Mouse (Mus musculus): ENCODE results near the gene Ubac2. TPM values are rescaled to one million over a fixed set of nuclear protein-coding genes. Genes with fewer than 3 reads are reported as not detected.

The Ubac2 gene
- total RNA-seq, 1 experiment from 2014 or later: 33.3 TPM

DNA sequence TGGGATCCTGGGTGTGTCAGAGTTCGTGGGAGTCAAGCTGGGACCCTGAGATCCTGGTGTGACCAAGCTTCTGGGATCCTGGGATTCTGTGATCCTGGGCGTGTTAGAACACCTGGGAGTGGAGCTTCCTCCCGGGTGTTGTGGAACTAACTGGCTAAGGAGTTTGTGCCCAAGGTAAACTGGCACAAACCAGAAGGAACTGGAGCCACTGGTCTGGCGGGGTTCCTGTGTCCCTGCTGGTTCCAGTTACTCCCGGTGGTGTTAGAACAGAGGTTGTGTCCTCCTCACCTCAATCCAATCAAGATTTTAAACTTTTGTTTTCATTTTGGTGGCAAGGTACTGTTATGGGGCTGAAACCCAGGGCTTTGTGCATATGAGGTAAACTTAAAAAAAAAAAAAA lies 67.7 kb downstream of the Ubac2 start:
- ATAC-seq (replicated peaks; ENCODE audit: low read depth, poor library complexity, severe bottlenecking): no peak

DNA sequence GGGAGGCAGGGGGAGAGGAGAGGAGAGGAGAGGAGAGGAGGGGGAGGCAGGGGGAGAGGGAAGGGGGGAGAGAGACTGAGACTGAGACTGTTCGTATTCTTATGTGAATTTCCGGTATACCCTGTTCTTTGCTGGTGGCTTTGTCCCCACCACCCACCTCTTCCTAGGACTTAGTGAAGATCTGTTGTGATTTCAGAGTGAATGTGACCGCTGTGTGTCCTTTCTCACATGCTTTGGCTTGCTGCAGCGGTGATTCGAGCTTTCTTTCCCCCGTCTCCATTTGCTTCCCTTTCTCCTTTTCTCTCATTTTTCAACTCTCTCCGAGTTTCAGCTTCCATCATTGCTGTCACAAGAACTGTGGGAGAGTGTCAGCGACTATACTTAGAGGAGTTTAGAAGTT lies 68.3 kb downstream of the Ubac2 start:
- no peak for ATAC-seq (replicated peaks; ENCODE audit: low read depth, poor library complexity, severe bottlenecking)

DNA sequence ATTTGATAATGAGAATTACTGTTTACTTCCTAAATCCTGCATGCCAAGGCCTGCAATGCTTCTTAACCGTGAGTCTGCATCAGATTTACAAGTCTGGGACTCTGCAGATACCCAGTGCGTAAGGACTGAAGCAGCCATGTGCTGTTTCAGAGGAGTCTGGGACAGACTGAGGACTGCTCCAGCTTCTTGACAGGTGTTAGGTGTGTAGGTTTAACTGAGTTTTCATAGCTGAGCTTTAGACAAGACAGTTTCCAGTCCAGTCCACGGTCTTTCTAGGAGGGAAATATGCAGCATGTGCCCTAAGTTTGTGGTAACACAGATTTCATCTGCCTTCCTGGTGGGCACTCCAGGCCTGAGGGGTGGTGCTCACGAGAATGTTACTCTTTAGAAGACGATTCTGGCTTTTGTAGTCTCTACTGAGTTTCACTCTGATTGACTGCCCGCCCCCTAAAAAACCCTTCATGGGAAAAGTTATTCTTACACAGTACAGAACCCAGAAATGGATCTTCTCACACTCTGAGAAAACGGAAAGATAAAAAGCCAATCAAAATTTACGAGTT lies 68.9 kb downstream of the Ubac2 start:
- no peak for ATAC-seq (replicated peaks; ENCODE audit: low read depth, poor library complexity, severe bottlenecking)

DNA sequence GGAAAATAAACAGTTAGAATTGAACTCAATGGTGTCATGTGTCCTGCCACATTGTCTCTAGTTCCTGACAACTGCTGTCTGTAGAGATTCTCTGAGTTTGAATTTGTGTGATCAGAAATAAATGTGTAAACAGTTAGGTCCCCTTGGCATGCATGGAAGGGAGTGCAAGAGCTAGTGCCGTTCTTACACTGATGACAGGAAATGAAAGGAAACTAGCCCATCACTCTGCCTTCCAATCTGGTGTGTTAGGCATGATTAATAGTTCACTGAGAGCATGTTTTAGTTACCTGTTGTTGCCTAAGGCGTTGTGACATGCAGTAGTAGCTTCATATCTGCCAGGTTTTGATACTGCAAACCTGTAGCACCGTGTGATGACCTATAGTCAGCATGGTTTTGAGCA lies 69.5 kb downstream of the Ubac2 start:
- no peak for ATAC-seq (replicated peaks; ENCODE audit: low read depth, poor library complexity, severe bottlenecking)

DNA sequence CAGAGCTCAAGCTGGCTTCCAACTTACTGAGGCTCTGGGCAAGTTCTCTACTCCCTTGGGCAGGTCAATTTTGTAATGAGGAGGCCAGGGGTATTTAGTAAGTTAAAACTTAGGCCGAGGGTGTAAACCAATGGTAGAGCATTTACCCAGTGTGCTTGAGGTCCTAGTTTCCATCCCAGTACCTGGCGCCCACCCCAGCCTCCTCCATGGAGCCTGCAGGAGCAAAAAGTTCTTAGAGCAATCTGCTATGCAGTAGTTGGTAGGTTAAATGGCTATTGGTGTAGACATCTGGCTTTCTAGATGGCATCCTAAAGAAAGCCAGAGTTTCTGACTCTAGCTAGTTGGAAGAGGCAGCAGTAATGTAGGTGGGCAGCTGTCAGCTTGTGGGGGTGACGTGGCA lies 71.0 kb downstream of the Ubac2 start:
- no peak for ATAC-seq (replicated peaks; ENCODE audit: low read depth, poor library complexity, severe bottlenecking)

DNA sequence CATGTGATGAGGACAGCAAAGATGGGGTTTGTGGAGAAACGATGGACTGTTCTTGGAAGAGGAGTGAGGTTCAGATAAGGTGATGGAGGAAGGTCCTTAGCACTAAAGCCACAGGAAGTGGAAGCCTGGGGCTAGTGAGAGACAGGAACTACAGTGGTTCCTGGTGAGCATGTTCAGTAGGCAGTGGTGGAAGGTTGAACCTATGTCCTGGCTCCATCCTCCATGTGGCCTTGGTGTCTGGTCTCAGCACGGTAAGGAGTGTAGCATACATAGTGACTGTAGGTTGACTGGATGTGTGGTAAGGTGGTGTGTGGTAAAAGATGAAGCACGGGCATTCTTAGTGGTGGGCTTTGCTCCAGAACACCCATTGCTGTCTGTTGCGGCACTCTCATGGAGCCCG lies 71.5 kb downstream of the Ubac2 start:
- peak; percentile 39 for ATAC-seq (replicated peaks; ENCODE audit: low read depth, poor library complexity, severe bottlenecking)

DNA sequence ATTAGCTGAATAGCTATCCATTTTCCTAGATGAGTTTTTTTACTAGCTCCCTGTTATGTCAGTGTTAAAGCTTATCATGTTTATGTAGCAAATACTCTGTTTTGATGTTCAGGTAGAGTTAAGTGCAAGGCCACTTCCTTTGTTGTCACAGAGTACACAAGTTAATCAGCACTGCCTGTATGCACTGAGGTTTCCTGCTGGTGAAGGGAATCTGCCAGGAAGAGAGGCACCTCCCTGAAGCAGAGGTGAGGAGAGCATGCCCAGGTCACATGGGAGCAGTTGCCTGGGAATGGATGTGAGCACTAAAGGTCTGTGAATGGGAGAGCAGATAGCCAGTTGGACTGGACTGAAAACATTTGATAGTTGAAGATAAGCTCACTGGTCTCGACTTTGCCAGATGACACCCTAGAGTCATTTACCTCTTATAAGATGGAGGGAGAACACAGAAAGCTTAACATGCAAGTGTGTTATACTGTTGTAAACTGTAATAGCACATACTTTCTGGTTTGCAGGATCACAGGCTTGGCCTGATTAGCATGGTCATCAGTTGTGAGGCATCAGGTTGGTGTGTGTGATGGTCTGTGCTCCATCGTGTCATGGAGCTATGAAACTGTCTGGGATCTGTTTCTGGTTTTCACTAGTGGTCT lies 73.1 kb downstream of the Ubac2 start:
- peak; percentile 47 for ATAC-seq (replicated peaks; ENCODE audit: low read depth, poor library complexity, severe bottlenecking)

DNA sequence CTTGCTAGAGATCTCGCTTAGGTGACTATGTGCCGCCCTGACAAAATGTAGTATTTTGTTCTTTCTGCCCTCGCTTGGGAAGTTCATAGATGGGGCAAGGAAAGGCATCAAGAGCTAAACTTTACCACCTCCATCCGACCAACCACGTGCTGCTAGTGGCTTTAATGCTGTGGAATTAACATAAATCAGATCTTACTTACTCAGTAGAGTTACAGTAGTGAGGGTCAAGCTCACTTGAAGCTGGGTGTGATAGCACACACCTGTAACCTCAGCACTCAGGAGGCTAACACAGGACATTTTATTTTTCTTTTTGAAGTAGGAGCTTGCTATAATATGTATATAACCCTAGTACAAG lies 73.6 kb downstream of the Ubac2 start:
- no peak for ATAC-seq (replicated peaks; ENCODE audit: low read depth, poor library complexity, severe bottlenecking)

DNA sequence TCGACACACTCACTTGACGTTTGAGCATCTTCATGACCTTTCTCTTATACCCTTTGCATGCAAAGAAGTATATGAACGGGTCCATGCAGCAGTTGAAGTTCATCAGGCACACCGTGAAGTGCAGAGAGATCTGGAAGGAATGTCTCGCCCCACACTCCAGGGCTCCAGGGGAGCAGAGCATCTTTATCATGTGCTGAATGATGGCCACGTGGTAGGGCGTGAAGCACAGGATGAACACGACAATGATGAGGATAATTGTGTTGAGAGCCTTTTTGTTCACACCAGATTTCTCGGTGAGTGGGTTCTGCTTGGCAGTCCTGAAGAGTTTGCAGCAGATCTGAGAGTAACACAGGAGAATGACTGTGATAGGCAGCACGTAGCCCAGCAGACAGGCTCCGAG lies 75.7 kb downstream of the Ubac2 start:
- ATAC-seq (replicated peaks; ENCODE audit: low read depth, poor library complexity, severe bottlenecking): no peak

DNA sequence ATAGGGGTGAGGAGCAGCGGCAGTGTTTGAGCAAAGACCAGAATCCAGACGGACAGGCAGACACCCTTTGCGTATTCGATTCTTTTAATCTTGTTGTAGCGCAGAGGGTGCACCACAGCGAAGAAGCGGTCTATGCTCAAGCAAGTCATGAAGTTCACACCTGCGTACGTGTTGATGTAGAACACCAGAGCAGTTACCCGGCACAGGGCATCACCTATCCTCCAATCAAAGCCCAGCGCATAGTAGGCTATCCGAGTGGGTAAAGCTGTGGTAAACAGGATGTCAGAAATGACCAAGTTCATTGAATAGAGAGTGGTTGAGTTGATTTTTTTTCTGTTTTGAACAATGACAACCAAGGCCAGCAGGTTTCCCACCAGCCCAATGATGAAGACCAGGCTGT lies 76.2 kb downstream of the Ubac2 start:
- ATAC-seq (replicated peaks; ENCODE audit: low read depth, poor library complexity, severe bottlenecking): no peak

DNA sequence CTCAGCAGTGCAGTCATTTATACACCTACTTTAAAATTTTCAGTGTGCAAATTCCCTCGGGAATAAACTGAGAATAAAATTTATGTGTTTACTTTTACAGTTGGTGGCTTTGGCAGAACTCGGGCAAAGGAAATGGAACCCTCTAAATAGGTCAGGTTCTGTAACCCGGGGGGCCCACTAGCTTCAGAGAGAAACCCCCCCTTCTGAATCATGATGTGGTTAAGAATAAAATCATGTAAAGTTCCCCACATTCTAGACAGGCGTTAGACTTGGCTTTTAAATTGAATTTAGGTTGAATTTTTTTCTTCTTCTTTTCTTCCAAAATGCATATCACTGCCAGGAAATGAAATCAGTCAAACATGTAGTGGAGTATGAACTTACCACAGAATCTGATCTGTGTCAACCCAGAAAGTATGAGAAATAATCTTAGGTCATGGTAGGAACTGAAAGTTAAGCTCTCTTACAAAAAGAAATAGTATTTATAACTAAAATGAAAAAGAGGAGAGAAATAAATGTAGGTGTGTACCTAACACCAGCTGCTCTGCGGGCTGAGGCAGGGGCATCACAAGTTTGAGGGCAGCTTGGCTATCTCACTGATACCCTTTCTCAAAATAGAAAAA lies 76.9 kb downstream of the Ubac2 start:
- no peak for ATAC-seq (replicated peaks; ENCODE audit: low read depth, poor library complexity, severe bottlenecking)

DNA sequence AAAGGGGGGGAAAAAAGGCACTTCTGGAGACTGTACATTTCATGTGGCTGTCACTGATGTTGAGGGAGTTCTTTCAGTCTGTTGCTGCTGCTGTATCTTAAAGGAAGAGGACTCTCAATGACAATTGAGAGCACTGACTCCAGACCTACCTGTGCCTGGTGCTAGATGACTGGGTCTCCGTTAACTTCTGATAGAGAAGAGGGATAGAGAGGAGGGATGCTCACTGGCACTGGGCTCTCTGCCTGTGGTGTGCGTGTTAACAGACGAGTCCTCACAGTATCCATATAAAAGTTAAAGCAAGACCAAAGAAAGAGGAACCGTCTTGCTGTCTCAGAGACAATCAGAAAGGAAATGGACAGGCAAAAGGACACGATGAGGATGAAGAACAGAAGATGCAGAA lies 77.9 kb downstream of the Ubac2 start:
- ATAC-seq (replicated peaks; ENCODE audit: low read depth, poor library complexity, severe bottlenecking): no peak

DNA sequence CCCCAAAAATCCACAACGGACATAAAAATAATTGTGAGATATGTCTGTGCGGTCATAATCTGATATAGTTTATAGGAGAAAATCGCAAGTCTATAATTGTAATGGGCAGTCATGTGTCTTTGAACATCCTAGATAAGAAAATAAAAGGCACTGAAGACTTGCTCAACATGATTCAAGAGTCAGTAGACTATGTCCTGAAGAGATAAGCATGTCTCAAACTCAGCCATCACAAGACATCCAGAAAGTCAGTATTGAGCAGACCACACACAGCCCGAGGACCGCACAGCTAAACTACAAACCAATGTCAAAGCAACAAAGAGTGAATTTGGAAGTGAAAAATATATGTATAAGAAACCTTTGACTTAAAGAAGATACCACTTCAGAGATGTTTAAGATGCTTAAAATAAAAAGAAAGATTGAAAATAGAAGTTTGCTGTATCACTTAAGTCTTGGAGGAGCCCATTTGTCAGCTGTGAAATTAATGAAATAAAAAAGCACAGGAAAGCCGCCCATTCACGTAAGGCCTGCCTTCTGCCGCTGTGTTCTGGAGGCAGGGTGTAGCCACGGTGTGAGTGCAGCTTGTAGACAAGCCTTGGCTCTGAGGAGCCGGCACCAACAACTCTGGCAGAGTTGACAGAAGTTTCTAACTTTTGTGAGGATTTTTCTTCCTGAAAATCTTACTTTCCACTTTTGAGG lies 78.9 kb downstream of the Ubac2 start:
- ATAC-seq (replicated peaks; ENCODE audit: low read depth, poor library complexity, severe bottlenecking): no peak

DNA sequence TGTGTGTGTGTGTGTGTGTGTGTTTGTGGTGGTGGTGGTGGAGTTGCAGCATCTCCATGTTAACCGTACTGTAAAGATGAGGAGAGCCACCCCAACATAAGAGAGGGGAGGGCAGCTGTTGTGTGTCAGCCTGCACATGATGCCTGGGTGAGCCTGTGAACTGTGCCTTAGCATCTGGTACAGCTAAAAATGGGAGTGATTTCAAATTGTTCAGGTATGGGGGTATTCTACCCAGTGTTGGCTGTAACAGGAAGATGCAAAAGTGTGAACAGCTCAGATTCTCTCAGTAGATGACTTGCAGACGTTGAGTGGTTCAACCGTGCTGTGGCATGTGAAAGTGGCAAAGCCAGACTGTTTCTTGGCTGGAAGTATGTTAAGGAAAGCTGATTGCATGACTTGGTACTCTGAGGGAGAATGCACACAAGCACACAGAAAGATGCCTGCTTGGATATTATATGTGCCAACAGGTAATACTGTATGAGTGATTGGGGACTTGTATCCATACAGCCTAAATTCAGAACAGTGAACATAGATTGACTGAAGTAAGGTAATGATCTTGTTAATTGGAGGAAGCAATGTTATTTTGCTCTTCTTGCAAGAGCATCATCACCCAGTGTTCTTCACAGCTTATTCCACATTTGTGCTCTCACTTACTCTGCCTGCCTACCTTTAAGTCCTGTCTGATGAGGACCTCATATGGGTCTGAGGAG lies 79.8 kb downstream of the Ubac2 start:
- no peak for ATAC-seq (replicated peaks; ENCODE audit: low read depth, poor library complexity, severe bottlenecking)

DNA sequence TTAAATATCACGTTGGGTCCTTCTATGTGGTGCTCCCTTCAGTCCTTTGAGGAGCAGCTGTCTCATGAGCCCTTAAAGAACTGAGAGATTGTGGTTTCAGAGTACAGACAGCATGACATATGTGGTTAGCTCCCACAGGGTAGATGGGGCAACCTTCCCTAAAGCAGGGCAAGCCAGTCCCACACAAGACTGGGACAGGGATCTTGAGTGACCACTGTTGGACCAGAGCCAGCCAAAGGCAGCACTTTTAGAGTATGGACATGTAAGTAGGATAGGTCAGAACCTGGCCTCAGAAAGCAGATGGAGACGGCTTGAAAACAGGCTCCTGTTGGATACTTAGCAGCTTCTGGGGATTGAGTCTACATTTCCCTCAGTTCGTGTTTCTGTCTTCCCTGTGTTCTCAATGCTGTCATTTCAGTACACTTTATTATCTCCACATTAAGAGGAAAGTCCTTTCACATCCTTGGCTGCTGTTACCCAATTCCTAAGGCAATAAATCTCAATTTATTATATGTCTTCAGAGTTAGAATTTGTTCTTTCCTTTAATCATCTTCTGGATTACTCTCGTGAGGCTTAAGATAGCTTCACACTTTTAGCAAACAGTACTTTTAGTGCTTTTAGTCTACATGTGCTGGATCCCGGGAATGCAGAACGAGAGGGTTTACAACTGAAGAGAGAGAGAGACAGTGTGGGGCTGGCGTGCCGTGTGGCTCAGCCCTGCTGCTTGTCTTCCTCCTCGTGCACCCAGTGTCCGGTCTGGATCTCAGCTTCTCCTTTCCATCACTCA lies 80.5 kb downstream of the Ubac2 start:
- ATAC-seq (replicated peaks; ENCODE audit: low read depth, poor library complexity, severe bottlenecking): peak; percentile 60

DNA sequence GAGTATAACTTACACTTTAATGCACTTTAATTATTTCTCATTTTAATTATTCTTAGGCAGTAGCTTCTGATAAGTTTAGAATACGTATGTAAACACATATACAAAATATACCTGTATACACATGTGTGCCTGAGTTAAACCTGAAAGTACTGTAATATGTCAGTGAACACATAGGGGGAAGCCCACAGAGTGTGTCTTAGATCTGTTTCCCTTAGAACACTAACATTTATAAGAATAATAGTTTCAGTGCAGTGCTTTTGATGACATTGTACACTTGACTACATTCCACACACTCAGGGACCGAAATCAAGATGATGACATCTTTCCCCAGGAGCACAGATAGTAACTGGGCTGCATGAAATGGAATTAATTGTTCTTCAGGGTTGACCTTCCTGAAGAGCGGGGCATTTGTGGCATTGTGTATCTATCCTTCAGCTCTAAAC lies 81.1 kb downstream of the Ubac2 start:
- no peak for ATAC-seq (replicated peaks; ENCODE audit: low read depth, poor library complexity, severe bottlenecking)

DNA sequence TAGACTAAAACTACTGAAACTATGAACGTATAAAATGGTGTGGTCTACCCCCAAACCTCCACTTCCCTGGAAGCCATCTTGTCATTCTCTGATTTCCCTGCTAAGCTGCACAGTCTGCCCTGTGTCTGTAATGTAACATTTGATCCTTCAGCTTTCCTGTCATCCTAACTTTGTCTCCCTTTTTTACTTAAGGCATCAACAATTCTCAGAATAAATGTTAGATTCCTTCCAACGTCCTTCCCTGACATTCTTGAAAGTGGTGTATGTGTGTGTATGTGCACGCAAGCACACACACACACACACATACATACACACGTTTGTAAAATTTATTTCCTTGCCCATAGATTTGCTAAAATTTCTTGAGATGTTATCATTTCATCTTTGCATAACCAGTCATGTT lies 81.6 kb downstream of the Ubac2 start:
- ATAC-seq (replicated peaks; ENCODE audit: low read depth, poor library complexity, severe bottlenecking): no peak

DNA sequence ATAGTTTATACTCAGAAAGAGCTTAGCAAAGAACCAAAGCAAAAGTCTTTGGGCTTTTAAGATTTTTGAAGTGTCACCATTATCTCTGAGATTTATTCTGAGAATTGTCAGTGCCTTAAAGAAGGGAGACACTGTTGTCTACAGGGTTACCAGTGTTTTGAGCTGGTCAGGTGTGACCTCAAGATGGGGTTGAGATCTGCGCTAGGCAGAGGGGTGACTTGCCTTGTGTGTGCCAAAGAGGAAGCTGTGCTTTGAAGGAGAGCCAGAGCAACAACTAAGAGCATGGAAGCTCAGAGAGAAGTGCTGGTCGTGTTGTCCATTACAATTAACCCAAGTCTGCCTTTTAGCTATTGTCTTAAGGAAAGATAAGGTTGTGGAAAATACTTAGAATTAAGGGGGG lies 82.1 kb downstream of the Ubac2 start:
- ATAC-seq (replicated peaks; ENCODE audit: low read depth, poor library complexity, severe bottlenecking): no peak

DNA sequence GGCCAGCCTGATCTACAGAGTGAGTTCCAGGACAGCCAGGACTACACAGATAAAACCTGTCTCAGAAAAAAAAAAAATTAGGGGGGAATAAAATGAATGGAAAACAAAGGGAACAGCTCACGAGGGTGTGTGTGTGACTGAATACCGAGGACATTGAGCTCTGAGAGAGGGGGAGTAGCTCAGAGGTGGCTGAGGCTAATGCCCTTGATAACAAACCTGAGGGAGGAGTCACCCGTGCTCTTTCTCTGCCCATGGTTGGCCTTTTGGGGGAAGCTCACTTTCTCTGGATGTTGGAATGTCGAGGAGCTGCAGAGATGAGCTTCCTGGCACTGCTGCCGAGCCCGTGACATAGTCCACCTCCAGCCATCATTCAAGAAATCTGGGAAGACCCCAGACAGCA lies 82.6 kb downstream of the Ubac2 start:
- ATAC-seq (replicated peaks; ENCODE audit: low read depth, poor library complexity, severe bottlenecking): no peak

DNA sequence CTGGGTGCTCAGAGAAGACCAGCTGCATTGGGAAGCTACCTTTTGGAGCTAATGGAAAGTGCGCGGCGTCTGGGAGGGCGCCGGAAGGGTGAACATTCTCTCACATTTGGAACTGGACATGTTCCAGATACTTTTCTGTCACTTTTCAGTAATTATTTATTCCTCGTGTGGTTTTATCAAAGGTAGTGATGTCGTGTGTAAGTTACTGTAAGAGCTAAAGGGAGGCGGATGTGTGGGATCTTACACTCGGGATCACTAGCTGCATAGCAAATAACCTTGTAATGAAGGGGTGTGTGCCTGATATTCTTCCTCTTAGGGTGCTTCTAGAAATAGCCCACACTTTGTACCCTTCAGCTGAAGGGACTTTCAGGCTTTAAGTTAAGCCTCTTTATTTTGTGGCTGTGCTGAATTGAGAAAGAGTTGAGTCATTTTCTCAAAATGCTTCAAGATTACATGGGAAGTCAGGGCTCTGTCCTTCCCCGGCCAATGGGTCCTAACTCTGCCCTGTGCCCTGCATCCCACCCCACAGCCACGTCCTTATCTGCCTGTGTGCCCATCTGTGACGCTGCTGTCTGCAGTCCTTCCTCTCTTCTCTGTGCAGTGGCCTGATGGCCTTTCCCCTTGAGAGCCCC lies 83.2 kb downstream of the Ubac2 start:
- peak; percentile 24 for ATAC-seq (replicated peaks; ENCODE audit: low read depth, poor library complexity, severe bottlenecking)

Data from common myeloid progenitor, adult 5-6 weeks (primary cell).